Mouse (Mus musculus): ENCODE data around the gene Rgs8. TPM values are rescaled to one million over a fixed set of nuclear protein-coding genes. Genes with fewer than 3 reads are reported as not detected.

The Rgs8 gene
- polyA plus RNA-seq, 1 experiment from 2014 or later = 0.53 TPM

DNA sequence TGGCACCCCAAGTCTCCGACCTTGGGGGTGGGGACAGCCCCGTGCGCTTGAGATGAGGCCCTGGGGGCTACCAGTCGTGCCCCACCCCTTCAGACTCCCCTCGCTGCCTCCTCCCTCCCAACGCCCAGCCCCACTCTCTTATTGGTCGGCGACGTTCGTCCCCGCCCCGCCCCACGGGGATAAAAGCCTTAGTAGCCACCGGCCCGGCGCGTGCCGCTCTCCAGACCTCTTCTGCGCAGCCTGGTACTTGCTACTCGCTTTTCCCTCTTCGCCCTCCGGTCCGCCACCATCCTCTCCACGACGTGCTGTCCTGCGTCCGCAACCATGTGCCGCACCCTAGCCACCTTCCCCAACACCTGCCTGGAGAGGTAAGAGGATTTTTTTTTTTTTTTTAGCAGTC, 87.3 kb downstream of the Rgs8 start, which contains the start of gene Rgs16:
TSS of gene Rgs16 (plus strand) at position 205 of the 400 bp plus-strand sequence.
- in situ Hi-C loops (cut with MboI; ENCODE audit: low pct_unique_long_range_greater_than_20kb) = loop anchor here (10.0 kb wide), 3 partner anchors 305 to 695 kb away; no protein-coding TSS in a partner anchor
- POLR2A ChIA-PET = no interaction called here
- no peak for ATAC-seq
- DNase-seq (ENCODE audit: low read depth, low spot score) = no peak
- CTCF ChIA-PET = interaction anchor here (1.2 to 2.0 kb wide), 2 partner anchors 9 to 11 kb away, joined by 3 to 5 read pairs; no protein-coding TSS in a partner anchor
- H3K27me3 ChIP-seq = no peaks in the 10 kb centered on the region
- TF ChIP-seq CTCF (IDR thresholded peaks at IDR 0.05) = no peak

DNA sequence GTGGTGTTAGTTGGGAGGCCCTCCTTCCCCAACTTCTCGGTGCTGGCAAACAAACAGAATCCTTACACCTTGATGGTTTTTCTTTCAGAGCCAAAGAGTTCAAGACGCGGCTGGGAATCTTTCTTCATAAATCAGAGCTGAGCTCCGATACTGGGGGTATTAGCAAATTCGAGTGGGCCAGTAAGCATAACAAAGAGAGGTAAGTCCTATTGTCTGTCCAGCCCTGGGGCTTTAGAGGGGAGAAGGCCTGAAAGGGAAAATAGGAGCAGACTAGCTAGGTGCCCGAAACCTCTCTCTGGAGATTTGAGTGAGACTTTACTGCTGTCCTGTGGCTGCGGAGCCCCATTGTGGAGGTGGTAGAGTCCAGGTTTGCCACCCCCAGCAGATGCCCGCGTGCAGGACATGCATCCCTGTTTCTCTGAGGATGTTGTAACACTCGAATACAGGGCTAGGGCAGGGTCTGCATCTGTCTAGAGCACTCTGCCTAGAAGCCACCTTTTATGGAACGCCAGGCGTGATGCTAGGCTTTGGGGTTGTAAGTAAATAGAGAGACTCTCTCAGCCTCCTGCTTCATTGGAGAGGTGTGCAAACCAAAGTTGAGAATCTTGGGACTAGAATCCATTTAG, 88.1 kb downstream of the Rgs8 start:
- H3K27me3 ChIP-seq = no peaks in the 10 kb centered on the region
- no peak for DNase-seq (ENCODE audit: low read depth, low spot score)
- ChIA-PET CTCF (interaction anchor here (0.8 to 2.0 kb wide), 4 partner anchors 9 to 184 kb away, joined by 3 to 5 read pairs (median 4); no protein-coding TSS in a partner anchor), POLR2A (no interaction called here)
- in situ Hi-C loops (cut with MboI; ENCODE audit: low pct_unique_long_range_greater_than_20kb) = loop anchor here (10.0 kb wide), 3 partner anchors 306 to 696 kb away; no protein-coding TSS in a partner anchor
- no peak for TF ChIP-seq CTCF (IDR thresholded peaks at IDR 0.05)
- no peak for ATAC-seq

GRCm38 (mm10) chr1:153741551-153742316, 88.9 kb downstream of the Rgs8 start:
- no peak for TF ChIP-seq CTCF (IDR thresholded peaks at IDR 0.05)
- DNase-seq (ENCODE audit: low read depth, low spot score) = no peak
- in situ Hi-C loops (cut with MboI; ENCODE audit: low pct_unique_long_range_greater_than_20kb) = loop anchor here (10.0 kb wide), 3 partner anchors 307 to 697 kb away; no protein-coding TSS in a partner anchor
- POLR2A ChIA-PET = interaction anchor here (0.6 kb wide), 1 partner anchor 195 kb away, joined by 5 read pairs; no protein-coding TSS in a partner anchor
- ATAC-seq = no peak
- CTCF ChIA-PET = interaction anchor here (0.8 to 2.0 kb wide), 5 partner anchors 8 to 184 kb away, joined by 3 to 5 read pairs (median 4); no protein-coding TSS in a partner anchor
- H3K27me3 ChIP-seq = no peaks in the 10 kb centered on the region

- no peak for DNase-seq (ENCODE audit: low read depth, low spot score)
- peak; percentile 91 for TF ChIP-seq CTCF (IDR thresholded peaks at IDR 0.05)
- in situ Hi-C loops (cut with MboI; ENCODE audit: low pct_unique_long_range_greater_than_20kb) = loop anchor here (10.0 kb wide), 3 partner anchors 308 to 698 kb away; no protein-coding TSS in a partner anchor
- POLR2A ChIA-PET = interaction anchor here (0.5 to 0.9 kb wide), 3 partner anchors 184 to 254 kb away, joined by 3 to 6 read pairs (median 4); no protein-coding TSS in a partner anchor
- no peaks in the 10 kb centered on the region for H3K27me3 ChIP-seq
- ATAC-seq = no peak
- CTCF ChIA-PET = interaction anchor here (0.7 to 2.0 kb wide), 4 partner anchors 11 to 191 kb away, joined by 3 to 14 read pairs (median 4); no protein-coding TSS in a partner anchor
Observed at GRCm38 (mm10) chr1:153742374-153743155, 89.7 kb downstream of the Rgs8 start.

- no peak for ATAC-seq
- TF ChIP-seq CTCF (IDR thresholded peaks at IDR 0.05) = no peak
- no peak for DNase-seq (ENCODE audit: low read depth, low spot score)
- POLR2A ChIA-PET = no interaction called here
- in situ Hi-C loops (cut with MboI; ENCODE audit: low pct_unique_long_range_greater_than_20kb) = loop anchor here (5.0 to 10.0 kb wide), 4 partner anchors 189 to 701 kb away; no protein-coding TSS in a partner anchor
- no peaks in the 10 kb centered on the region for H3K27me3 ChIP-seq
- CTCF ChIA-PET = interaction anchor here (2.0 kb wide), 1 partner anchor 188 kb away, joined by 10 read pairs; no protein-coding TSS in a partner anchor
Observed at GRCm38 (mm10) chr1:153746119-153746670, 93.4 kb downstream of the Rgs8 start.

DNA sequence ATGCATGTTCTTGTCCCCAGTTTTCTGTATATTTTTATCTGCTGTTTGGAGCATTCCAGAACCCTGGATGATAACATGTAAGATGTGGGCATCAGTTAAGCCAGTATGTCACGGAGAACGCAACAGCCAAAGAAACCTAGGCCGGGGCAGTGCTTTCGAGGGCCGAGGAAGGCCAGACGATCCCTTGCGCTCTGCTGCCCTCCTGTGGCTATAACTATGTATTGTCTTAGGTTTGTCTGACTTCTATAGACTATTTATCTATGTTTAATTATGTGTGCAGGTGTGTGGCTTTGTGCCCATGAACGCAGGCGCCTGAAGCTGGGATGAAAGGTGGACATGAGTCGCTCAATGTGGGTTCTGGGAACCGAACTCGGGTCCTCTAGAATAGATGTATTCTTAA, 93.9 kb downstream of the Rgs8 start:
- POLR2A ChIA-PET = no interaction called here
- no peaks in the 10 kb centered on the region for H3K27me3 ChIP-seq
- TF ChIP-seq CTCF (IDR thresholded peaks at IDR 0.05) = peak; percentile 84
- ATAC-seq (no peak), DNase-seq (ENCODE audit: low read depth, low spot score) (no peak)
- CTCF ChIA-PET = interaction anchor here (0.8 to 1.3 kb wide), 5 partner anchors 188 to 204 kb away, joined by 3 to 4 read pairs (median 3); no protein-coding TSS in a partner anchor
- in situ Hi-C loops (cut with MboI; ENCODE audit: low pct_unique_long_range_greater_than_20kb) = loop anchor here (5.0 to 10.0 kb wide), 4 partner anchors 189 to 702 kb away; no protein-coding TSS in a partner anchor

DNA sequence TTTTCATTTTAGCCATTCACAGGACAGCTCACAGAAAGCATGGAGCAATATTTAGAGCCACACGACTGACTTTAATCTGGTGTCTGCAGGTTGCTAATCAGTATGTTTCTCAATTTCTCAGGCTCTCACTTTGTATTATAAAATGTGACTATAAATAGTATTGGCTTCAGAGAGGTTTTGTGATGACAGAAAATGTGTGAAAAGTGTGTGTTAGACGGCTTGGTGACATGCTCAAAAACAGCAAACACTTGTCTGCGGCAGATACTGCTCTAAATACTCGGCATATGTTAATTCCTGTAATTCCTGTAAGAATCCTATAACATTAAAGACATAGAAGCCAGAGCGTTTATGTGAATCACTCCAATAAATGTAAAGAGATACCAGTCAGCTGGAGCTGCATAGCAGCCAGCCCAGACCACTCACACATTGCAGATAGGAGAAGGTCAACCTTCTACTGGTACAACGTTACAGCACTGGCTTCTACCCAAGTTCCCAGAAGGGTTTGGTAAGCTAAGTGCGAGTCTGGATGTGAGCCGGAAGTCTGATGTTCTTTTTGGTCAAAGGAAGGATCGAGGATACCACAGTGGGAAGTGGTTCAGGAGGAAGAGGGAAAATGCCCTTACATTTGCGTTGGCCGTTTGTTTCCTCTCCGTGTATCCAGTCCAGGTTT, 95.2 kb downstream of the Rgs8 start:
- TF ChIP-seq CTCF (IDR thresholded peaks at IDR 0.05) = no peak
- in situ Hi-C loops (cut with MboI; ENCODE audit: low pct_unique_long_range_greater_than_20kb) = loop anchor here (5.0 to 10.0 kb wide), 4 partner anchors 191 to 703 kb away; no protein-coding TSS in a partner anchor
- H3K27me3 ChIP-seq = no peaks in the 10 kb centered on the region
- ATAC-seq (no peak), DNase-seq (ENCODE audit: low read depth, low spot score) (no peak)
- ChIA-PET POLR2A (interaction anchor here (0.6 kb wide), 1 partner anchor 16 kb away, joined by 3 read pairs; no protein-coding TSS in a partner anchor), CTCF (interaction anchor here (1.1 to 2.8 kb wide), 9 partner anchors 58 to 205 kb away, joined by 3 to 21 read pairs (median 8); no protein-coding TSS in a partner anchor)

GRCm38 (mm10) chr1:153748549-153748948, 95.7 kb downstream of the Rgs8 start:
- no peak for DNase-seq (ENCODE audit: low read depth, low spot score)
- POLR2A ChIA-PET = no interaction called here
- TF ChIP-seq CTCF (IDR thresholded peaks at IDR 0.05) = no peak
- CTCF ChIA-PET = interaction anchor here (1.2 to 2.8 kb wide), 15 partner anchors 16 to 314 kb away, joined by 3 to 21 read pairs (median 5); partner anchors contain the start of gene Npl
- ATAC-seq = no peak
- H3K27me3 ChIP-seq = no peaks in the 10 kb centered on the region
- in situ Hi-C loops (cut with MboI; ENCODE audit: low pct_unique_long_range_greater_than_20kb) = loop anchor here (5.0 to 10.0 kb wide), 4 partner anchors 191 to 704 kb away; no protein-coding TSS in a partner anchor
